Comparison of ENCODE assay signal across 8 mouse cellular contexts in the genomic region with DNA sequence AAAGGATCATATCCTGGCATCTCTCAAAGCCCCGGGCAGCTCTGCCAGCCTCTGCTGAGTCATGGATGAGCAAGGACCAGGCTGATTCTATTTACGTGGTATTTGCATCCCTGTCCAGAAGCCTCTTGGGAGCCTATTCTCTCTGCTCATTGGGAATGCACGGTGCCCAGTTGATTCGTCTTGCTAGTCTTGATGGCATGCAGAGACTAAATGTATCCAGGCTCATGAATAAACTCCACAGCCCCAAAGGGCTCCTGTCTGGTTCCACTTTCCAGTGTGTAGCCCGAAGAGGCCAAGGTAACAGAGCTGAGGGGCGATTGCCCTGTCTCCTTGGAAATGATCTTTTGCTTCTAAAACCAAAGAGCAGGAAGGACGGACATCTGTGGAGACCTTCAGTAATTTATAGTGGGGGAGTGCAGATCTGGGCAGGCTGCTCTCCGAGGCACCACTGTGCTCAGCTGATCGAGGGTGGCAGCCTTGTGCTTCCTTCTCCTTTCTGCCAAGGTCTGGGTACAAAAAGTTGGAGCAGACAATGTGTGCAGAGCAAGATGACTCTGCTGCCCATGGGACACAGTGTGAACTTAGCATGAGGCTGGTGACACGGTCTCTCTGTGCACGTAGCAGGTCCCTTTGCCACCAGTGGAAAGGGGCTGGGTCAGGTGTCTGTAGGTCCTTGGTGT.
DNase-seq lines count a peak whose midpoint lies in the region; ATAC-seq and TF ChIP-seq lines count a peak whose summit lies in the region.

No protein-coding gene starts in this region.

- TF ChIP-seq CTCF in testis, adult 2 months (IDR thresholded peaks at IDR 0.05; ENCODE audit: control insufficient read depth, insufficient read depth, insufficient replicate concordance, low read depth, low read length): no peak
- TF ChIP-seq CTCF in cortical plate, adult 2 months (IDR thresholded peaks at IDR 0.05; ENCODE audit: extremely low read depth, insufficient read depth, low read length): no peak

- no peaks in the 10 kb centered on the region for H3K27me3 ChIP-seq in testis, adult 2 months (ENCODE audit: control insufficient read depth, insufficient read depth, low read length)
- H3K27me3 ChIP-seq in limb, embryonic 14.5 days (ENCODE audit: control insufficient read depth, insufficient read depth, low read length): no peaks in the 10 kb centered on the region

- H3K36me3 ChIP-seq in testis, adult 2 months (ENCODE audit: control insufficient read depth, insufficient read depth, low read length): no peaks in the 10 kb centered on the region
- no peaks in the 10 kb centered on the region for H3K36me3 ChIP-seq in limb, embryonic 14.5 days (ENCODE audit: control insufficient read depth, insufficient read depth, low read length)

- no peak for TF ChIP-seq POLR2A in testis, adult 2 months (IDR thresholded peaks at IDR 0.05; ENCODE audit: control insufficient read depth, low read depth, low read length)
- TF ChIP-seq POLR2A in cortical plate, adult 2 months (IDR thresholded peaks at IDR 0.05; ENCODE audit: extremely low read depth, insufficient read depth, low read length): no peak
- no peak for TF ChIP-seq POLR2A in limb, embryonic 14.5 days (IDR thresholded peaks at IDR 0.05; ENCODE audit: borderline replicate concordance, extremely low read depth, insufficient read depth, insufficient read length)

- peak overlapping the region; percentile 70; the same call in 1 of the 2 replicates for H3K4me2 ChIP-seq in limb, embryonic 14.5 days (replicated peaks; ENCODE audit: low read depth, low read length, severe bottlenecking)

- ATAC-seq in hematopoietic stem cell, adult 5-6 weeks (replicated peaks in 1 of 2; ENCODE audit: insufficient read depth in 1 of 2, low FRiP score in 2 of 2, low TSS enrichment in 1 of 2, low read depth in 1 of 2, poor library complexity in 2 of 2, severe bottlenecking in 2 of 2): peak; percentile 34 to 40; a peak in 2 of 4 replicates
- ATAC-seq in limb, embryonic 14.5 days (ENCODE audit: low FRiP score, low read depth): no peak

- H3K9ac ChIP-seq in limb, embryonic 14.5 days (ENCODE audit: low read depth, low read length, severe bottlenecking): peak overlapping the region; percentile 59; the same call in 1 of the 2 replicates

- no peak overlapping the region for H3K4me3 ChIP-seq in testis, adult 2 months (ENCODE audit: control insufficient read depth, low read depth, low read length)
- H3K4me3 ChIP-seq in cortical plate, adult 2 months (ENCODE audit: insufficient read depth, low read length): peak overlapping the region; percentile 36; the same call in 1 of the 2 replicates
- H3K4me3 ChIP-seq in limb, embryonic 14.5 days (replicated peaks; ENCODE audit: low read length): peak overlapping the region; percentile 38; the same call in 1 of the 2 replicates

- 68% methylated on average over 11 of the region's 11 CpGs for WGBS in limb, embryonic 14.5 days

- H3K9me3 ChIP-seq in limb, embryonic 14.5 days (ENCODE audit: control insufficient read depth, low read length): no peaks in the 10 kb centered on the region

- DNase-seq in testis, postnatal 10 days (ENCODE audit: low spot score): no peak
- no peak for DNase-seq in limb, embryonic 14.5 days (ENCODE audit: low spot score)
- peak; percentile 61 for DNase-seq in telencephalon, adult 2 months (ENCODE audit: low read depth, low spot score)
- DNase-seq in kidney, adult 11 months: no peak
- no peak for DNase-seq in spleen, postnatal 4 days (ENCODE audit: low spot score in 2 of 2)

- peak overlapping the region; percentile 52; the same call in 1 of the 2 replicates for H3K27ac ChIP-seq in testis, adult 2 months (ENCODE audit: control insufficient read depth, insufficient read depth, low read depth, low read length)
- peak overlapping the region; percentile 53 for H3K27ac ChIP-seq in cortical plate, adult 2 months (ENCODE audit: insufficient read depth, low read length)
- H3K27ac ChIP-seq in limb, embryonic 14.5 days (replicated peaks; ENCODE audit: low read depth, low read length): peak overlapping the region; percentile 79; the same call in 1 of the 2 replicates

- H3K4me1 ChIP-seq in testis, adult 2 months (ENCODE audit: control insufficient read depth, insufficient read depth, low read length): peaks cover 7% of the 10 kb centered on the region
- peaks cover 4% of the 10 kb centered on the region for H3K4me1 ChIP-seq in cortical plate, adult 2 months (ENCODE audit: control insufficient read depth, insufficient read depth, low read length)
- H3K4me1 ChIP-seq in limb, embryonic 14.5 days (ENCODE audit: control insufficient read depth, insufficient read depth, low read length): peaks cover 18% of the 10 kb centered on the region
